Mouse (Mus musculus) cerebellum, adult 2 months (tissue): ENCODE results near the gene Rnf19b.

ENCODE experiments used
- CTCF ChIP-seq: fragments of 200-500 bp; IDR thresholded peaks from 2 replicates; pipeline ENCODE4 v1.5.1; 2011; ENCODE audit warnings: low read depth, mild to moderate bottlenecking, control low read depth, low read length, moderate library complexity, borderline replicate concordance; ENCODE audit not compliant: insufficient read depth
- POLR2A ChIP-seq: fragments of 200-500 bp; IDR thresholded peaks from 2 replicates; pipeline ENCODE4 v1.6.1; 2011; ENCODE audit warnings: low read length, control low read depth, borderline replicate concordance; ENCODE audit not compliant: insufficient read depth

GRCm38 (mm10) chr4:129081512-129081911 lies 23.4 kb downstream of the Rnf19b start:
- TF ChIP-seq CTCF (no peak), POLR2A (no peak)
